Mouse (Mus musculus) midbrain, embryonic 13.5 days (tissue): Measurements from ENCODE around the gene Gpr45. TPM values are rescaled to one million over a fixed set of nuclear protein-coding genes. Genes with fewer than 3 reads are reported as not detected.

Source experiments
- ATAC-seq: fragments of 200-750 bp; cut with Nextera tagmentation; 2 replicates; pipeline ENCODE4 v1.8.0; 2017; ENCODE audit warnings: mild to moderate bottlenecking, moderate TSS enrichment, moderate library complexity
- H3K27ac ChIP-seq: fragments of 300-500 bp; sonication (generic); 2 replicates; pipeline ENCODE4 v1.5.1; 2015; ENCODE audit warnings: inconsistent platforms, mild to moderate bottlenecking, moderate library complexity
- H3K27me3 ChIP-seq: fragments of 300-500 bp; sonication (generic); 2 replicates; pipeline ENCODE4 v1.6.1; 2015; ENCODE audit warnings: mild to moderate bottlenecking, inconsistent platforms
- H3K36me3 ChIP-seq: fragments of 300-500 bp; sonication (generic); 2 replicates; pipeline ENCODE4 v1.6.1; 2015; ENCODE audit warnings: mild to moderate bottlenecking, inconsistent platforms
- H3K4me1 ChIP-seq: fragments of 300-500 bp; sonication (generic); replicated peaks from 2 replicates; pipeline ENCODE4 v1.6.1; 2015; ENCODE audit warnings: inconsistent platforms
- H3K4me2 ChIP-seq: fragments of 300-500 bp; sonication (generic); replicated peaks from 2 replicates; pipeline ENCODE4 v1.6.1; 2015; ENCODE audit warnings: moderate library complexity, mild to moderate bottlenecking, inconsistent platforms
- H3K4me3 ChIP-seq: fragments of 300-500 bp; sonication (generic); replicated peaks from 2 replicates; pipeline ENCODE4 v1.5.1; 2015; ENCODE audit warnings: mild to moderate bottlenecking, inconsistent platforms
- H3K9ac ChIP-seq: fragments of 300-500 bp; sonication (generic); replicated peaks from 2 replicates; pipeline ENCODE4 v1.6.1; 2015; ENCODE audit warnings: mild to moderate bottlenecking, inconsistent platforms
- H3K9me3 ChIP-seq: fragments of 300-500 bp; sonication (generic); 2 replicates; pipeline ENCODE4 v1.6.1; 2016; ENCODE audit warnings: mild to moderate bottlenecking, inconsistent platforms
- whole genome bisulfite sequencing: fragments of 180-500 bp; shearing (Covaris S2); methylation state at CpG from one replicate; pipeline ENCODE4 v1.1.7; 2015; 5-methylcytosine and 5-hydroxymethylcytosine counted together
- polyA plus RNA-seq: library from polyadenylated mRNA; unstranded; fragments of >200 nt; fragmentation: Nextera tagmentation; extraction: Ambion mirVana; gene quantifications from 2 replicates; pipeline ENCODE4 v1.2.1, GENCODE M21; 2015

Gene Gpr45
- 17.3 and 19.7 TPM in 2 replicates for polyA plus RNA-seq

- Histone ChIP-seq H3K27me3 (no peaks in the 10 kb centered on the region), H3K4me1 (peaks cover 12% of the 10 kb centered on the region), H3K9me3 (no peaks in the 10 kb centered on the region), H3K36me3 (no peaks in the 10 kb centered on the region), H3K4me3 (peak within 1 kb of the TSS; percentile 67), H3K27ac (peak within 1 kb of the TSS; percentile 89), H3K9ac (peak within 1 kb of the TSS; percentile 91), H3K4me2 (peak within 1 kb of the TSS; percentile 71)
- 1% methylated on average over 39 of the region's 71 CpGs for WGBS
- ATAC-seq: peak; percentile 94
These were observed at the start of gene Gpr45 for GRCm38 (mm10) chr1:42952734-42953481. Gpr45 (plus strand) TSS chr1:42952872.

DNA sequence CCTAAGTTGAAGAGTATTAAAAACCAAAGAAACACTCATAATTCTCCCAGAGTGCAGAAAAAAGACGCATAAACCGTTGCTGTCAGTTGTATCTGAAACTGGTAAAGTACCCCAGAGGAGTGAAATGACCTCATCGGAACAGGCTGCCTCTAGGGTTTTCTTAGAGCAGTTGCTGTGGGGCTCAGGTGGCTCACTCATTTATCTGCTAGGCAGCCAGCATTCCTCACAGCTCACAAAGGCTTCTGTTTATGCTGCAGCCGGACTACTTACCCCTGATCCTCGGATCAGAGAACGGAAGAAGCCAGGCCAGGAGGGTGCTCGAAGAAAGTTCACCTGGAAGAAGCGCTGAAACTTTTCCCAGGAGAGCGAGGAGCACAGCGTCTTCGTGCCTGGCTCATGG, 47.5 kb upstream of the Gpr45 start:
- H3K4me1 ChIP-seq: no peaks in the 10 kb centered on the region
- peaks cover 20% of the 10 kb centered on the region; the same call in 1 of the 2 replicates for H3K36me3 ChIP-seq
- no peaks in the 10 kb centered on the region for H3K27me3 ChIP-seq
- ATAC-seq: 0 out of 2 replicates have a peak, but pooled peaks have one; percentile 24
- no peaks in the 10 kb centered on the region for H3K9me3 ChIP-seq
- 78% methylated on average over 11 of the region's 11 CpGs for WGBS
- H3K27ac ChIP-seq: no peak overlapping the region
- H3K4me3 ChIP-seq: no peak overlapping the region
- no peak overlapping the region for H3K9ac ChIP-seq
- no peak overlapping the region for H3K4me2 ChIP-seq

GRCm38 (mm10) chr1:42906696-42907095, 46.0 kb upstream of the Gpr45 start:
- Histone ChIP-seq H3K27me3 (no peaks in the 10 kb centered on the region), H3K4me2 (no peak overlapping the region), H3K27ac (no peak overlapping the region), H3K9ac (no peak overlapping the region), H3K4me1 (no peaks in the 10 kb centered on the region), H3K4me3 (no peak overlapping the region), H3K9me3 (no peaks in the 10 kb centered on the region), H3K36me3 (peaks cover 5% of the 10 kb centered on the region; the same call in 1 of the 2 replicates)
- ATAC-seq: no peak
- WGBS: 76% methylated on average over 7 of the region's 7 CpGs

DNA sequence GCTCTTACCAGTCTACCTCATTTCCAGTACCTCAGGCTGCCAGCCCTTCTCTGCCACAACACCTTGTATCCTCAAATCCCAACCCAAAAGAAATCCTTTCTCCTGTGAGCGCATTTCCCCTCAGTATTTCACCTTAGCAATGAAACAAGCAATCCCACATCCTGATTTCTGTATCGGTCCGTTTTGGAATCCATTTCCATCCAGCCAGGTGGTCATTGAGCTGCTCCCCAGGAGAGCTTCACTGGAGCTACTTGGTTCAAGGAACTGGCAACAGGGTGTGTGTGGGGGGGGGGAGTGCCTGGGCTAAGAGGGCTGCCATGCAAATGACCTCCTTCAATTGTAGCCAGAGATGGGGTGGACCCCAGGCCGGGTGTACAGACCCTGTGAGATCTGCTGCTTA, 45.5 kb upstream of the Gpr45 start:
- Histone ChIP-seq H3K27ac (no peak overlapping the region), H3K36me3 (peaks cover 5% of the 10 kb centered on the region; the same call in 1 of the 2 replicates), H3K4me2 (no peak overlapping the region), H3K9ac (no peak overlapping the region), H3K9me3 (no peaks in the 10 kb centered on the region), H3K4me1 (no peaks in the 10 kb centered on the region), H3K27me3 (no peaks in the 10 kb centered on the region), H3K4me3 (no peak overlapping the region)
- 46% methylated on average over 4 of the region's 4 CpGs for WGBS
- ATAC-seq: no peak

DNA sequence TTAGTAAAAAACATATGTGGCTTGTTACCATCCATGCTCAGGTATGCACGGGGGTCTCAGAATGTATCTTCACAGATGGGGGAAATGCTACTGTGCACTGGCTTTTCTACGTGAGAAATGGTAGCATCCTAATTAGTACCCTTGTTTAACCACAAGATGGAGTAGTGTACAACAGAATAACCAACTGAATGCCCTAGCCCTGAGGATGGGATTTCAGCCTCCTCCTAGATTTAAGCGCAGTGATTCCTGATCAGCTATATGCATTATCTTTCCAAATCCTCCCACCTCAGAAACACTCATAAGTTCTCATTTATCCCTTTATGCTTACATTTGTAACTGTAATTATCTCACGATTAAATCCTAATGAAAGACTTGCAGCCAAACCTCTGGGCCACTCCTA, 37.6 kb upstream of the Gpr45 start:
- no peaks in the 10 kb centered on the region for H3K27me3 ChIP-seq
- H3K9me3 ChIP-seq: no peaks in the 10 kb centered on the region
- no peak overlapping the region for H3K4me3 ChIP-seq
- no peak overlapping the region for H3K9ac ChIP-seq
- H3K4me1 ChIP-seq: no peaks in the 10 kb centered on the region
- ATAC-seq: peak; percentile 88
- 18% methylated on average over 4 of the region's 4 CpGs for WGBS
- H3K27ac ChIP-seq: no peak overlapping the region
- no peaks in the 10 kb centered on the region for H3K36me3 ChIP-seq
- H3K4me2 ChIP-seq: no peak overlapping the region

DNA sequence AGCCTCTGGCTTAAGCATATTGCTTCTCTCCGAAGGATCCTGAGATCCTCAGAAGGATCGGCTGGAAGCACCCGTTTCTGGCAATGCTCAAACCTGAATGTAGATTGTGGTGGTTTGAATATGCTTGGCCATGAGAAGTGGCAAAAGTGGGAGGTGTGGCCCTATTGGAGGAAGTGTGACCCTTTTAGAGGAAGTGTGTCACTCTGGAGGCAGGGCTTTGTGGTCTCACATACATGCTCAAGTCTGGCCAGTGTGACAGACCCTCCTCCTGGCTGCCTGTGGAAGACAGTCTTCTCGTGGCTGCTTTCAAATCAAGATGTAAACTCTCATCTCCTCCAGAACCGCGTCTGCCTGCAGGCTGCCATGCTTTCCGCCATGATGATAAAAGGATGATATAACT, 36.0 kb upstream of the Gpr45 start:
- H3K4me2 ChIP-seq: no peak overlapping the region
- no peak for ATAC-seq

DNA sequence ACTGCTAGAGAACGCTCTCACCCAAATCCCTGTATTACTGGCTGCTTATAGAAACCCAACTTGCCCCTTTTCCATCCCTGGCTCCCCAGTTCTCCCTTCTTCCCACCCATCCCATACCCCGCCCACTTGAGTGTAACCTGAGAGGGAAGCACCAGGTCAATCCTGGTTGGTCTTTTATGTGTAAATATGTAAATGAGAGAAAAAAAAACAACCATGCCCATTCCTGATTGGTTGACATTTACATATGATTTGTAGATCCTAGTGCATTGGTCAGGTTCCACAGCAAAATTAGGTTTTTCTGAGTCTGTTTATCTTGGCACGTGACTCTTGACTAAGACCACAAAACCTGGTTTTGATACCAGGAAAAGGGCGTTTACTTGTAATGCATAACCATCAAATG, 34.8 kb upstream of the Gpr45 start:
- Histone ChIP-seq H3K4me3 (no peak overlapping the region), H3K4me1 (no peaks in the 10 kb centered on the region), H3K27me3 (no peaks in the 10 kb centered on the region), H3K9me3 (no peaks in the 10 kb centered on the region), H3K27ac (no peak overlapping the region), H3K4me2 (no peak overlapping the region), H3K9ac (no peak overlapping the region), H3K36me3 (no peaks in the 10 kb centered on the region)
- ATAC-seq: no peak
- WGBS: 24% methylated on average over 4 of the region's 4 CpGs

More for the DNA sequence above, 36.0 kb upstream of the Gpr45 start:
- H3K9ac ChIP-seq: no peak overlapping the region
- H3K4me1 ChIP-seq: no peaks in the 10 kb centered on the region
- H3K9me3 ChIP-seq: no peaks in the 10 kb centered on the region
- no peak overlapping the region for H3K4me3 ChIP-seq
- H3K36me3 ChIP-seq: no peaks in the 10 kb centered on the region
- no peaks in the 10 kb centered on the region for H3K27me3 ChIP-seq
- 81% methylated on average over 7 of the region's 7 CpGs for WGBS
- no peak overlapping the region for H3K27ac ChIP-seq

- ATAC-seq: peak; percentile 43; the same call in 1 of the 2 replicates
These were observed 28.7 kb upstream of the Gpr45 start for GRCm38 (mm10) chr1:42923924-42924323.

GRCm38 (mm10) chr1:42933613-42934012, 19.1 kb upstream of the Gpr45 start:
- H3K36me3 ChIP-seq: no peaks in the 10 kb centered on the region

More at GRCm38 (mm10) chr1:42923924-42924323, 28.7 kb upstream of the Gpr45 start:
- Histone ChIP-seq H3K9me3 (no peaks in the 10 kb centered on the region), H3K27me3 (no peaks in the 10 kb centered on the region), H3K4me3 (no peak overlapping the region), H3K27ac (no peak overlapping the region), H3K4me1 (peaks cover 7% of the 10 kb centered on the region), H3K36me3 (no peaks in the 10 kb centered on the region), H3K9ac (no peak overlapping the region), H3K4me2 (no peak overlapping the region)
- 29% methylated on average over 5 of the region's 5 CpGs for WGBS

DNA sequence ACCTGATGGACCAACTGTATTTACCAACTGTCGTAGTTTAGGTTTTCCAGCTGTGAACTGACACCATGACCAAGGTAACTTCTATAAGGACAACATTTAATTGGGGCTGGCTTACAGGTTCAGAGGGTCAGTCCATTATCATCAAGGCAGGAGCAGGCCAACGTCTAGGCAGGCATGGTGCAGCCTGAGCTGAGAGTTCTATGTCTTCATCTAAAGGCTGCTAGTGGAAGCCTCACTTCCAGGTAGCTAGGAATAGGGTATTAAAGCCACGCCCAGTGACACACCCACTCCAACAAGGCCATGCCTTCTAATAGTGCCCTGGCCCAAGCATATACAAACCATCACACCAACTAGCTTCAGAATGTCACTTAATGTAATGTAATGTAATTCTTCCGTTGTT, 4.2 kb upstream of the Gpr45 start:
- H3K9ac ChIP-seq: no peak overlapping the region
- H3K27me3 ChIP-seq: no peaks in the 10 kb centered on the region
- H3K4me3 ChIP-seq: no peak overlapping the region
- WGBS: 90% methylated on average over 4 of the region's 4 CpGs
- no peaks in the 10 kb centered on the region for H3K36me3 ChIP-seq
- H3K9me3 ChIP-seq: no peaks in the 10 kb centered on the region
- no peak for ATAC-seq
- no peaks in the 10 kb centered on the region for H3K4me1 ChIP-seq
- H3K27ac ChIP-seq: no peak overlapping the region
- no peak overlapping the region for H3K4me2 ChIP-seq

More at GRCm38 (mm10) chr1:42933613-42934012, 19.1 kb upstream of the Gpr45 start:
- Histone ChIP-seq H3K27ac (no peak overlapping the region), H3K4me3 (no peak overlapping the region), H3K4me2 (no peak overlapping the region), H3K27me3 (no peaks in the 10 kb centered on the region), H3K9me3 (no peaks in the 10 kb centered on the region), H3K9ac (no peak overlapping the region), H3K4me1 (no peaks in the 10 kb centered on the region)
- ATAC-seq: no peak
- WGBS: 96% methylated on average over 1 of the region's 1 CpGs

GRCm38 (mm10) chr1:42953482-42953822, 780 bp downstream of the Gpr45 start:
- peak; percentile 72 for ATAC-seq
- Histone ChIP-seq H3K27me3 (no peaks in the 10 kb centered on the region), H3K4me1 (peaks cover 12% of the 10 kb centered on the region), H3K36me3 (no peaks in the 10 kb centered on the region), H3K9me3 (no peaks in the 10 kb centered on the region), H3K4me2 (peak overlapping the region; percentile 71), H3K9ac (peak overlapping the region; percentile 91), H3K27ac (peak overlapping the region; percentile 89), H3K4me3 (peak overlapping the region; percentile 67)
- whole genome bisulfite sequencing: 2% methylated on average over 16 of the region's 16 CpGs

DNA sequence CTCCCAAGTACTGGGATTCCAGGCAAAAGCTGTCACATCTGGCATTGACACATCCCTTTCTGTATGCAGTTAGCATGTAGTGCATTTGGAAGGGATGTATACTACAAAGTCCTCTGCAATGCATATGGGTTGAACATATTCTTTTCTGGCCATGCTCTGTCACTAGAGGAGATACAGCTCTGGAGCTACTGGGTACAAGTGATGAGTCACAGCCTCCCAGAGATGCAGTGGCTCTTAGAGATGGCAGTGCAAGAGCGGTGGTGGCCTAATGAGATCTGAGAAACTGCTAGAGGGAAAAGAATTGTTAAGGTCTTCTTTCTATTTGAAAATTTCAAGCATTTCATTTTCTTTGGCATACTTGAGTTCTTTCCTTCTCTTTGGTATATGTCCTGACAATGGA, 4.2 kb downstream of the Gpr45 start:
- Histone ChIP-seq H3K27ac (no peak overlapping the region), H3K4me3 (no peak overlapping the region), H3K4me1 (peaks cover 12% of the 10 kb centered on the region), H3K9me3 (no peaks in the 10 kb centered on the region), H3K27me3 (no peaks in the 10 kb centered on the region), H3K9ac (no peak overlapping the region), H3K36me3 (0 out of 2 replicates have a peak, but pooled peaks cover 10% of the 10 kb centered on the region), H3K4me2 (no peak overlapping the region)
- ATAC-seq: no peak
- WGBS: 90% methylated on average over 1 of the region's 1 CpGs
